Mouse (Mus musculus) megakaryocyte, embryonic 14.5 days (primary cell): Measurements from ENCODE around the gene Wnt8b.

ENCODE experiments used
- FLI1 ChIP-seq: IDR thresholded peaks from 2 replicates; pipeline ENCODE4 v1.6.1; 2012; ENCODE audit warnings: low read length, inconsistent platforms, mixed read lengths
- GATA1 ChIP-seq: IDR thresholded peaks from 3 replicates; pipeline ENCODE4 v1.6.1; 2012; ENCODE audit warnings: mixed read lengths, low read length, inconsistent platforms, borderline replicate concordance

DNA sequence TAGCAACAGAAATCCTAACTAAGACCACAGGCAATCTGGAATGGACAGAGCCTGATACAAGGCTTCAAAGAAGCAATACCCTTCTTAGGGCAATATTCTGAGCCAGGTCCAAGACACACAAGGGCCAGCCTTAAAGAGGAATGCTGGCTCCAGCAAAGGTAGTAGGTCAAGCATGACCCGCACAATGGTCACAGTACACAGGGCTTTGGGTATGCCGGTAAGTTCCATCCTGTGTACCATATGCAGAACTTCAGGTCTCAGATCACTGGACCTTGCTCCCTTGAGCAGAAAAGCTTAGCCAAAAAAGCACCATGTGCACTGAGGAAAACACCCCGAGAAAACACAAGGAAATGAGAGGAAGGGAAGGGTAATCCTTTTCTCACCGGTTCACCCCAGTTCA lies 60.0 kb downstream of the Wnt8b start:
- TF ChIP-seq GATA1 (no peak), FLI1 (no peak)
